Mouse (Mus musculus): Measurements from ENCODE around the gene Whamm. TPM values are rescaled to one million over a fixed set of nuclear protein-coding genes. Genes with fewer than 3 reads are reported as not detected.

Whamm gene
- polyA plus RNA-seq, 1 experiment: 18.5 TPM

DNA sequence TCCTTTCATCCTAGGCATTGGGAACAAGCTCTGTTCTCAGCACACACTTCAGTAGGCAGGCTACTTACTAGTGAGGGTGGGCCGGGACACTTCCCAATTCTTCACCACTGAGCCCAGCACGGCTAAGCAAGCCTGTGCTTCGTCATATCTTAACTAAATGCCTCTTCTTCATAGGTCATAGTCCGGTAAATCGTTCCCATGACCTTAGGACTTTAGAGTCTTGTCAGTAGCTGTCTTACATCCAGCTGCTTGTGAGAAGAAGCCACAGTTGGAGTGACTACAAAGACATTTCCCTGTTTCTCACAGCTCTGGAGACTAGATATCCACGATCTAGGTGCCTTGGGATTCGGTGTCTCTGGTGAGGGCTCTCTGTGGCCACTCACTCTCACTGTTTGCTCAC is 14.3 kb downstream of the Whamm start:
- no peak for DNase-seq (ENCODE audit: low read depth, low spot score)
- WGBS: 75% methylated on average over 7 of the region's 7 CpGs

DNA sequence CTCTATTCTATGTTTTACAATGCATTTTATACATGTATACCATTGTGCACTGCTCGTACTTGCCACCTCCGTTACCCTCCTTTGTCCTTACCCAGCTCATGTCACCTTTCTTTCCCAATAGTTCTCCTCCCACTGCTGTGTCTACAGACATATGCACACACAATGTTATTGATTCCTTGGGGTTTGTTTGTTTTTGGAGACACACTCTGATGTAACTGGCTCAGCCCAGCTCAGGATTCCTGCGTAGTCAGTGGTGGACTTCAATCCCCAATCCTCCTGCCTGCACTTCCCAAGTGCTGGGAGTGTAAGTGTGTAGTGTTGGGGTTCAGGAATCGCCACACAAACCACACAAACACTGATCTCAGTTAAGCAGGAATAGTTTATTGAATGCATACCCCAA is 16.2 kb downstream of the Whamm start:
- no peak for DNase-seq (ENCODE audit: low read depth, low spot score)
- 94% methylated on average over 4 of the region's 4 CpGs for WGBS

DNA sequence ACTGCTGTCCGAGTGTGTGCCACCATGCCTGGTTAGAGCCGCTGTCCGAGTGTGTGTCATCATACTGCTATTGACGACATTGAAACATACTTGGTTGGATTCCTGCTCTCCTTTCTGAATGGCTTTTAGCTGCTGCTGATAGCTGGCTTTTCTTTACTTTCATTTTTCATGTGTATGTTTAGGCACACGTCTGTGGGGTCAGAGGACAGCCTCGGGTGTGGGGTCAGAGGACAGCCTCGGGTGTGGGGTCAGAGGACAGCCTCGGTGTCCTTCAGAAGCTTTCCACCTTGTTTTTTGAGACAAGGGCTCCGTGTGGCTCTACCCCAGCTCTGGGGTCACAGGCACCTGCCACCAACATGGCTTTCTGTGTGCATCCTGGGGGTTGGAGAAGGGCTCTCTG is 21.6 kb downstream of the Whamm start:
- 82% methylated on average over 9 of the region's 9 CpGs for WGBS
- DNase-seq (ENCODE audit: low read depth, low spot score): no peak

DNA sequence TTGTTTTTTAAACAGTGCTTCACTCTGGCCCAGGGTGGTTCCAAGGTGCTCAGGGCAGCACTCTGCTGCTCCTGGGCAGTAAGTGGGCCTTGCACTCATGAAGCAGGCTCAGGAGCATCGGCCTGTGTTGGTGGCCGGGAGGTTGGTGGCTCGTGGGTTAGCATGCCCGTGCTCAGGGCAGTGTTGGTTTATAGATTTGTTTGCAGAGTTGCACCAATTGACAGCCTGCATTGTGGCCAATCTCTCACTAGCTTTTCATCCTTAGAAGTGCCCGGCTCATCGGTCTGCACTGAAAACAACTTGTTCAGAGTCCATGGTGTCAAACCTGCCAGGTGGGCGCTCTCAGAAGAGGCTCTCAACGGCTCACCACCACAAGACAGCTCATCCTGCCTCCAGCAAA is 22.3 kb downstream of the Whamm start:
- no peak for DNase-seq (ENCODE audit: low read depth, low spot score)
- 84% methylated on average over 8 of the region's 8 CpGs for WGBS

DNA sequence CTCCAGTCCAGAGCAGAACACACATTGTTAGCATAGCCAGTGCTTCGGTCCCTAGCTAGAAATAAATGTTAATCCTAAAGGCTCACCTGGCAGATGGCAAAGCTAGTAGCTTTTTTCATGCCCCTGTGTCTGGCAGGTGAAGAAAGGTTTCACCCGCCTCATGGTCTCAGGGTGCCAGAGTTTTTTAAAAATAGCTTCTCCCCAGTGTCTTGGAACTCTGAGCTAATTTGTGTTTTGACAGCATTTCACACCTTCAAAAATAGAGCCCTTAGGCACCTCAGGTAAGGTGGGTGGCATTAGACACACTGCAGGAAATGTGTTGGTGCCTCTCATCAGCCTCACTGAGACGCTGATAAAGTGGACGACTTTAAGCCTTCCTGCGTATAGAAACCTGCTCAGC is 24.0 kb downstream of the Whamm start:
- 92% methylated on average over 5 of the region's 5 CpGs for WGBS
- no peak for DNase-seq (ENCODE audit: low read depth, low spot score)

DNA sequence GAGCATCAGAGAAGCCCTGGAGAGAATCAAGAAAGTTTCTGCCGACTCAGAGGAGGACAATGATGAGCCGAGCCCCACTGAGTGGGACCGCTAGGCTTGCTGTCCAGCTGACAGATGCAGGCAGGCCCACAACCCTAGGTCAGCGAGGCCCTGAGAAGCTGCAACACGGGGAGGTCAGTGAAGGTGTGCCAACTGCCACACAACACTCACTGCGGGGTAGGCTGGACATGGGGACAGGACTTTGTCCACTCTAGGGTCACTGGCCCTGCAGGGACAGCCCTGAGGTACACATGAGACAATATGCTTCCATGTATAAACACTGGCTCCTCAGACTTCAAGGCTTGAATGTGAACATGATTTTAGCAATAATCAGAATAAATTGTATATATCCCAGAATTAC is 25.0 kb downstream of the Whamm start:
- 84% methylated on average over 6 of the region's 6 CpGs for WGBS
- DNase-seq (ENCODE audit: low read depth, low spot score): no peak

DNA sequence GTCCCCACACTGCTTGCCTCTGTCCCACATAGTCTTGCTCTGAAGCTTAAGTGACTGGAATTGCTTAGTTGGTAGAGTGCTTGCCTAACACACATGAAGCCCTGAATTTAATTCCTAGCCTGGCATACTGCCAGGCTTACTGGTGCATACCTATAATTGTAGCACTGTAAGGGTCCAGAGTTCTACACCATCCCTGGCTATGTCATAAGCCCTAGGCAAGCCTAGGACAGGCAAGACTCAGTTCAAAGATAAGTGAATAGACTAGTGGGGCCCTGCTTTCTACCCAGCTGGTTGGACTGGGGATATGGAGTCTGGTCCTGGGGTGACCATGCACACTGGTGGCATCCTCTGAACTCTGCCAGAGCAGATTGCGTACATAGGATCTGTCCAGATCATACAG is 26.6 kb downstream of the Whamm start:
- whole genome bisulfite sequencing: 100% methylated on average over 1 of the region's 1 CpGs

DNA sequence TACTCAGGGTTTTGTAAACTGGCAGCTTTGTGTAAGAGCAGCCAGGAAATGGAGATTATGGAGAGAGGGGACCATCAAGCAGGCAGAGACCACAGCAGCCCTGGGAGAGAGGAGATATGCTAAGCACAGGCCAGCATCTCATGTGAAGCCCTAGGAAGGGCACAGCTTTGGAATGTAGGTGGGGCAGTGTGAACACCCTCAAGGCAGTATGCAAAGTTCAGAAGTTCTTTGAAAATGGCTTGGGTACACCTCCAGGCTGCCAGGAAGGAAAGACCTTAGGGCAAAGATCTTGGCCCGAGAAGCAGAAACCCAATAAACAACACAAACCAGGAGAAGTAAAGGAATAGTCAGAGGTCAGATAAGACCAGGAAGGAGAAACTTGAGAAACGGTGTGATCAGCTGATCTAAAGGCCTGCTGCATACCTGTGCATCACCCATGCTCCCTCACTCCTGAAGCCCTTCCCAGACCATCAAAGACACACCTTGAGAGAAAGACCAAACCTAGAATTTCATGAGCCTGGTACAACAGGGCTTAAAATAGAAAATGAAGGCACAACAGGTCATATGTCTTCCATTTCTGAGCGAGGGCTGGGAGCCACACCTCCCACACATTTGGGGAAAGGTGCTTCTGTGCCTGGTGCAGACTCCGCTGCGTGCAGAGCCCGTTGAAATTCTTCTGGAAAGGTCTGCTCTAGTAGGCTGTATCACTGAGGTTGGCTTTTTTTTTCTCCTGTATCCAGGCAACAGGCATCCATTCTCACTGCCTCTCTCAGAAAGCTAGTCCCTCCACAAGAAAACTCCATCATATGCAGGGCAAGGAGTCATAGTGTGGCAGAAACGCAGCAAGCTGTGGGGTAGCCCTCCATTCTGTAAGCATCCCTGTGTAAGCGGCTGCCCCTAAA is 28.6 kb downstream of the Whamm start:
- DNase-seq (ENCODE audit: low read depth, low spot score): no peak
- WGBS: 61% methylated on average over 8 of the region's 8 CpGs

More for the DNA sequence above, 26.6 kb downstream of the Whamm start:
- no peak for DNase-seq (ENCODE audit: low read depth, low spot score)

DNA sequence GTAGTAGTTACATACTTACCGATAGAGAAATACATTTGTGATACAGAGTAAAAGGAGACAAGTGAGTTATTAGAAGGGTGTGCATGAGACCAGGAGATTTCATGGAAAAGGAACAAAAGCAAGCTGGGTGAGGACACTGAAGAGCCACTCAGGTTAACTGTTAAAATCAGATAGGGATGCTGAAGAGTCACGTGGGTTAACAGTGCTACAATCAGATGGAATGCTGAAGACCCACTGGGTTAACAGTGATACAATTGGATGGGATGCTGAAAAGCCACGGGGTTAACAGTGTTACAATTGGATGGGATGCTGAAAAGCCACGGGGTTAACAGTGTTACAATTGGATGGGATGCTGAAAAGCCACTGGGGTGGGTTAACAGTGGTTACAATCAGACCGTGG is 33.9 kb downstream of the Whamm start:
- 87% methylated on average over 5 of the region's 5 CpGs for WGBS
- no peak for DNase-seq (ENCODE audit: low read depth, low spot score)

DNA sequence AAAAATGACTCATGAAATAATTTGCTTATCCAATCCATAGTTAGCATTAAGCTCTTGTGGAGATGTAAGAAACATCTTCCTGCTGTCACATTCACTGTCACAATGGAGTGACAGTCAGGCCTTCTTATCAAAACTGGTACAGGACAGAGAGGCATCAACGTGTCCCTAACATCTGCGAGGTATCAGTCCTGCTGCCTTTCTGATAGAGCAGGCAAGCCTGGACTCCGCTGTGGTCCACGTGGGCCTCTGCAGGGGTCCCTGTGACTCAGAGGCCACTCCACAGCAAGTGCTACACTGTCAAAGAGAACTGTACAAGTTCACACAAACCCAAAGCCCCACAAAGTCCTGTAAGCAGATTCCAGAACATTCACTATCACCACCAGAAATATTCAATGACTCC is 34.4 kb downstream of the Whamm start:
- no peak for DNase-seq (ENCODE audit: low read depth, low spot score)
- WGBS: 78% methylated on average over 4 of the region's 4 CpGs

DNA sequence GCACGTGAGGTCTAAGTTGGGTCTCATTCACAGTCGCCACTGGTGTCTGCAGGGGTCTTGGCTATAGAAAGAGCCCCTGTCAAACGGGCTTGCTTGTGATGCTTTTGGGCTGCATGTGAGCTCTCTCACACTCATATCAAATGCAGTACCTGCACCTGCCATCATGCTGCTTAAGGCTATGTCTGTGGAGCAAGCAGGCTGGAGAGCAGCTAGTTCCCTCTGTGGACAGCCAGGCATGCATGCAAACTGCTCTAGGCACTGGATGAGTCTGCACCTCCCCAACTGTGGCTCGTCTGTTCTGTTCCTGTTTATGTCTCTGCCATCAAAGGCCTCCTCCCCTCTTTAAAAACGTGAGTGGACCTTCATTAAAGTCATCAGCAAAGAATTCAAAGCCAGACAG is 35.4 kb downstream of the Whamm start:
- no peak for DNase-seq (ENCODE audit: low read depth, low spot score)
- WGBS: 62% methylated on average over 5 of the region's 5 CpGs

DNA sequence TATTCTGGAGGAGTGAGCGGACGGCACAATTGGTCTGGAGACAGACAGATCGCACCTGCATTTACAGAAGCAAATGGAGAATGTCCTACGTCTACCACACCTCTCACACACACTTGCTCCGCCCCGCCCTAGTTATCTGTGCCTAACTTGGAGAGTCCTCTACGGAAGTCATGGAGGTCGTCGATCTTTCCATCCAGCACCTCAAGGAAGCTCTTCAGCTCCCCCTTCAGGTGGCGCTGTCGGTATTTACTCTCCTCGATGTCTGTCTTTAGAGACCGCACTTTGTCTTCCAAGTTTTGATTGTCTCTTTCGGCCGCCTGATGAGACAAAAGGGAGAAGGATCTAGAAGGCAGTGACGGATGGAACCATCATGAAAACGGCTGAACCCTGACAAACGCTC is 39.1 kb downstream of the Whamm start:
- no peak for DNase-seq (ENCODE audit: low read depth, low spot score)
- 60% methylated on average over 18 of the region's 18 CpGs for WGBS

DNA sequence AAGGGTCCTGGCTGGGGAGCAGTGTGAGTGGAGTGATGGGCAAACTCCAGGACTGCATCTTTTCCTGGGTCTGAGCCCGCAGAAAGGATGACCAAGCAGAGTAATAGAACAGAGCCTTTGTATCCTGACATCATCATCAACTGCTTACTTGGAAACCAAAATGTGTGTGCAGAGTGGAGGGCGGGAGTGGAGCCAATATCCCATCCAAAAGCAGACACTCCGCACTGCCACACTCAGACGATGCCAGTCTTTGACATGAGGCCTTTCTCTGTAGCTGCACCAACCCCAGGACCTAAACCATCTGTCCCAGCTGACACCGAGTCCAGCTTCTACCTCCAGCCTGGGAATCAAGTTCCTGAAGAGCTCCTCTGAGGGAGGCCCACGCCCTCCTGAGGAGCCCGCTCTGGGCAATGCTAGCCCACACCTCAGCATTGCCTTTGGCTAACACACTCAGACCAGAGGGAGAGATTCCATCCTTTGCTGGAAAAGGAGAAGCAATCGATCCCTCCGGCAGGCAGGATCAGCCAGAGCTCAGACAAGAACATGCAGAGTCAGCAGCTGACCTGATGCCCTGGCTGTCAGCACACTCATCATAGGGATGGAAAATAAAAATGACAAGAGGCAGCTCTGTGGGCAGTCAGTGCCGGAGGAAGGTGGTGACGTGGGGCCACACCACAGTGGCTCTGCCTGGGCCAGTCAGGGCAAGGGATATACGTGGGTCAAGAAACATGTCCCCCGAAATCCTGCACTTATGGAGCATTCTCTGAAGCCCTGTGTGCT is 42.0 kb downstream of the Whamm start:
- WGBS: 88% methylated on average over 13 of the region's 13 CpGs
- DNase-seq (ENCODE audit: low read depth, low spot score): no peak

DNA sequence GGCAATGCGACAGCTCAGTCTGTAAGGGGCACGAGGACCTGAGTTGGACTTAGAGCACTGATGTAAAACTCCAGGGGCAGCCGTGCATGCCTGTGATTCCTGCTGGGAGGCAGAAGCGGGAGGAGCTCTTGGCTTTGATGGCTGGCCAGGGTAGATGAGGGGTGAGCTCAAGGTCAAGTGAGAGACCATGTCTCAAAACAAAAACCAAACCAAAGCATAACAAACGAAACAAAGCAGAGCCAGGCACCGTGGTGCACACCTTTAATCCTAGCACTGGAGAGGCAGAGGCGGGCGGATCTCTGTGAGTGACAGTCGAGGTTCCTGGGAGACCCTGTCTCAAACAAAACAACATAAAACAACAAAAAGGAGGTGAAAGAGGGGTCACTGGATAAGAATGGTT is 44.0 kb downstream of the Whamm start:
- no peak for DNase-seq (ENCODE audit: low read depth, low spot score)
- WGBS: 78% methylated on average over 9 of the region's 9 CpGs

DNA sequence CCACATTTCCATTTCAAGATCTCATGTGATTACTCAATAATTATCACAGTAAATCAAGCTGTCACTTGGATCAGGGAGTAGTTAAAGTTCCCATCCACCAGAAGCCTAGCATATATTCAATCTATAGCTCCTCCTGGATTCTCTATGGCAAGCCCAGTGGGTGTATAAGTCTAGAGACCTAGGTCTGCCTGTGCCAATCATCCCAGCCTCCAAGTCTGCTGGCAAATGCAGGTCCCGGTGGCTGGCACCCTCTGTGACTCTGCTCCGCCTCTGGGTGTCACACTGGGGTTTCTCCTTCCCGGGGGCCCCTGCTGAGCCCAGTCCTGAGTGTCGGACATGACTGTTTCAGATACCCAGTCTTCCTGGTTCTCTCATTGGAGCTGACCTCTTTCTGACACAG is 51.7 kb downstream of the Whamm start:
- WGBS: 78% methylated on average over 4 of the region's 4 CpGs
- no peak for DNase-seq (ENCODE audit: low read depth, low spot score)

DNA sequence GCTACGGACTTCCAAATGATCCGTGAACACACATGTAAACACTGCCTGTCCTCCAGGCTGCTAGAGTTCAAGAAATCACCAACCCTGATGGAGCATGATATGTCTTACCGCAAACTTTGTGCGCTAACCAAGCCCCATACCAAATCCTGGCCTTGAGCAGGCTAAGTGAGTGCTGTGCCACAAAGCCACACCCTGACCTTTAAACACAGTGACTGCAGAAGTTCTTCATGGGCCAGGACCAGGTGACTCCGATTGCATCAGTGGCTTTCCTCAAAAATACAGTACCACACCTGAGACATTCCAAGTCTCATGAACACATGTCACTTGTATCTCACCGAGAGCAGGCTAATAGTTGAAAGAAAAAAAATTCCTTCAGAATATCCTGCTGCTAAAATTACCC is 52.7 kb downstream of the Whamm start:
- 34% methylated on average over 6 of the region's 6 CpGs for WGBS
- DNase-seq (ENCODE audit: low read depth, low spot score): peak; percentile 19

DNA sequence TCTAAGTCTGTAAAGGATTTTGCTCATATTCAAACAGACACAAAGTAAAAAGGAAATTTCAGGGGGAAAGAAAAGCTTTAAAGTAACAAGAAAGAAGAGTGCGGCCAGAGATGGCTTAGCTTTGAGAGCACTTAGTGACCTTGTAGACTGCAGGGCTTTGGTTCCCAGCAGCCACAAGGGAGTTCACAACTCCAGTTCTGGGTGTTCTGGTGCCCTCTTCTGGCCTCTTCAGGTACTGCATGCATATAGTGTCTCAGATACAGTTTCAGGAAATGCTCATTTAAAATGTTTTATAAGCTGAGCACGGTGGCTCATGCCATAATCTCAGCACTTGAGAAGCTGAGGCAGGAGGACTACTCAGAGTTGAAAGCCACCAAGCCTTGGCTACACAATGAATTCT is 55.4 kb downstream of the Whamm start:
- 72% methylated on average over 2 of the region's 2 CpGs for WGBS
- DNase-seq (ENCODE audit: low read depth, low spot score): no peak

DNA sequence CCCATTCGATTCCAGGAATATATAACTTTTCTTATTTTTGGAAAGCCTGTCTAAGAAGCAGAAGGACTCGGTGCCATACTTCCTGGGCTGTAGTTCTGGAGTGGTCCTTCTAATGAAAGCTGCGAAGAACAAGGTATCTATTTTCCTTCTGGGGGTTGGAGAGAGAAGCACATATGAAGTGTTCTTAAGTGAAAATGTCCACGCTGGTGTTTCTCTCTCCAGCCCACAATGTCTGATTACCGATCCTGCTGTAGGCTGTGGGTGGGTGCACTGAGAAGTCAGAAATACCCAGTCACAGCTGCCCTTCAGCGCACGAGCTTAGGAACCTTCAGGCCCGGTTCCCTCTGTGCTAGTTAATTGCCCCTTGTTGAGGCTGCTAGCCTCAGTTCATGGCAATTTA is 60.2 kb downstream of the Whamm start:
- DNase-seq (ENCODE audit: low read depth, low spot score): no peak
- 87% methylated on average over 8 of the region's 8 CpGs for WGBS

DNA sequence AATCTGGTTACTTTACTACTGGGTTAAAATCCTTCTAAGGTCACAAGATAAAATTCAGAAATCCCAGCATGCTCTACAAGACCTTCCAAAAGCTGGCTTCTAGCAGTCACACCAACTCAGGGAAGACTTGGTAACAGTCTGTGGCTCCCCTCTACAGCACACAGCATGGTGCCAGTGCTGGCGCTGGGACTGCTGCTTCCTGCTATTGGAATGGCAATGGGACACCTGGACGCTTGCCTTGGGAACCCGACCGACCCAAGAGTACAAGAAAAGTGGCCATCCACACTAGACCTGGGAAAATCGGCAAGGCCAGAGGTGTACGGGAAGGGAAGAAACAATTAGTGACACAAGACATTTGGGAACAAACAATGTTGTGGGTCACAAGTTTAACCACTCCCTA is 61.5 kb downstream of the Whamm start:
- DNase-seq (ENCODE audit: low read depth, low spot score): no peak
- WGBS: 88% methylated on average over 6 of the region's 6 CpGs

DNA sequence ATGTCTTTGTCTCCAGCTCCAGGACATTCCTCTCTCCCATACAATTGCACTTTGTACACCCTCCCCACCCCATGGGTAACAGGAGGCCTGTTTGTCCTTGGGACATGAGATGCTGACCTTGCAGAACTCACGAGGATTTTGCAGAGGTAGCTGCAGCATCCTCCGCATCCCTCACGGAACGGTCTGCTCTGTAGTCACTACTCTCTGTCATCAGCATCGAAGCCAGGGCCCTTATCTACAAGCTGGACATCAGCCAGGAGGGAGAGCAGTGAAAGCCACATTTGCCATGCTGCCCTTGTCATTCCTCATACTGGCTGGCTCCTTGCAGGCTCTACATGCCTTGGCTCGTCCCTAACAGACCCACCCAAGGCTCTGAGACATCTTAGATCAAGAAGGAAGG is 70.0 kb downstream of the Whamm start:
- no peak for DNase-seq (ENCODE audit: low read depth, low spot score)
- 68% methylated on average over 6 of the region's 6 CpGs for WGBS
